Mouse (Mus musculus) CH12.LX (cell line): Measurements from ENCODE around the gene Mamdc2.
"Not testable (repeated sequence)": the region's sequence is repeated elsewhere in the genome, so short reads cannot be mapped to it uniquely, and the experiment has no call there.

Experiments
- CTCF ChIP-seq, 2 experiments: IDR thresholded peaks in 1 of 2; conservative IDR thresholded peaks in 1 of 2; 2 replicates each; pipeline ENCODE4 v1.5.1; 2011 to 2012; ENCODE audit warnings: low read depth in 2 of 2, low read length in 2 of 2, improper control_type of control experiment in 1 of 2, inconsistent platforms in 1 of 2, mild to moderate bottlenecking in 1 of 2, moderate library complexity in 1 of 2
- E2F4 ChIP-seq: IDR thresholded peaks from 2 replicates; pipeline ENCODE4 v1.6.1; 2011; ENCODE audit warnings: low read depth, low read length, improper control_type of control experiment; ENCODE audit not compliant: insufficient replicate concordance
- EP300 ChIP-seq: IDR thresholded peaks from 2 replicates; pipeline ENCODE4 v1.6.1; 2011; ENCODE audit warnings: low read length, improper control_type of control experiment
- GABPA ChIP-seq: IDR thresholded peaks from 2 replicates; pipeline ENCODE4 v1.6.1; 2012; ENCODE audit warnings: low read depth, low read length, improper control_type of control experiment, inconsistent platforms; ENCODE audit not compliant: insufficient replicate concordance
- MXI1 ChIP-seq: IDR thresholded peaks from 2 replicates; pipeline ENCODE4 v1.6.1; 2011; ENCODE audit warnings: mild to moderate bottlenecking, low read depth, low read length, improper control_type of control experiment
- MYC ChIP-seq: IDR thresholded peaks from 2 replicates; pipeline ENCODE4 v1.6.1; 2011; ENCODE audit warnings: low read depth, mild to moderate bottlenecking, improper control_type of control experiment, low read length
- NELFE ChIP-seq: IDR thresholded peaks from 2 replicates; pipeline ENCODE4 v1.6.1; 2011; ENCODE audit warnings: low read depth, low read length, improper control_type of control experiment
- POLR2A ChIP-seq: IDR thresholded peaks from 2 replicates; pipeline ENCODE4 v1.6.1; 2011; ENCODE audit warnings: low read depth, mild to moderate bottlenecking, improper control_type of control experiment, low read length
- RCOR1 ChIP-seq: conservative IDR thresholded peaks from 2 replicates; pipeline ENCODE4 v1.6.1; 2012; ENCODE audit warnings: low read depth, mild to moderate bottlenecking, inconsistent platforms, low read length, improper control_type of control experiment
- SMC3 ChIP-seq: IDR thresholded peaks from 2 replicates; pipeline ENCODE4 v1.6.1; 2011; ENCODE audit warnings: low read depth, low read length, improper control_type of control experiment
- UBTF ChIP-seq: IDR thresholded peaks from 2 replicates; pipeline ENCODE4 v1.6.1; 2012; ENCODE audit warnings: low read depth, mild to moderate bottlenecking, inconsistent platforms, low read length, improper control_type of control experiment, moderate library complexity
- USF1 ChIP-seq: IDR thresholded peaks from 2 replicates; pipeline ENCODE4 v1.6.1; 2014; ENCODE audit warnings: low read depth, mild to moderate bottlenecking, inconsistent platforms, low read length, improper control_type of control experiment
- ZKSCAN1 ChIP-seq: IDR thresholded peaks from 2 replicates; pipeline ENCODE4 v1.6.1; 2012; ENCODE audit warnings: low read depth, inconsistent platforms, low read length, improper control_type of control experiment, borderline replicate concordance

DNA sequence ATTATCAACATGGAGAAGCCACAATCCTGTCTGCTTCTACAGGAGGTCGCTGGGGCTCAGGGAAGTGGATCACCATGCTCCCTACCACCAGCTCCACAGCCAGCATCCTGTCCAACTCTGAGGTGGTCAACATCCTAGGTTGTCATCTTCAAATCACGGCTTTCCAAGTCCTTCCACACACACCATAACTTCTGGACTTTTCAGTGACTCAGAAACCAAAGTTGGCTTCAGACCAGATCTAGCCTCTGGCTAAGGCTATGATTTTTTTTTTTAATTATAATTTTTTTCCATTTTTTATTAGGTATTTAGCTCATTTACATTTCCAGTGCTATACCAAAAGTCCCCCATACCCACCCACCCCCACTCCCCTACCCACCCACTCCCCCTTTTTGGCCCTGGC is 34.3 kb upstream of the Mamdc2 start:
- not testable (repeated sequence) for TF ChIP-seq POLR2A; SMC3; GABPA; EP300; CTCF (conservative IDR thresholded peaks at IDR 0.05 in 1 of 2, IDR thresholded peaks at IDR 0.05 in 1 of 2; ENCODE audit: low read depth in 2 of 2, low read length in 2 of 2); USF1; E2F4; UBTF; NELFE; MYC; RCOR1; ZKSCAN1; MXI1
